Mouse (Mus musculus) cerebellum, adult 9-10 months (tissue): ENCODE measurements around the gene Rsph1.
"Not testable (repeated sequence)": the region's sequence is repeated elsewhere in the genome, so short reads cannot be mapped to it uniquely, and the experiment has no call there.

Experiments
- DNase-seq: peaks from one replicate; pipeline ENCODE4 v3.0.0; 2022

The Rsph1 gene

GRCm38 (mm10) chr17:31273631-31274030 is 3.6 kb downstream of the Rsph1 start:
- DNase-seq, result no peak

GRCm38 (mm10) chr17:31272416-31273165 is 4.6 kb downstream of the Rsph1 start:
- DNase-seq, result no peak

GRCm38 (mm10) chr17:31271136-31271851 is 5.9 kb downstream of the Rsph1 start:
- DNase-seq, result no peak

- not testable (repeated sequence) for DNase-seq
Observed at GRCm38 (mm10) chr17:31270736-31271135, 6.4 kb downstream of the Rsph1 start.

GRCm38 (mm10) chr17:31270246-31270645 is 6.9 kb downstream of the Rsph1 start:
- no peak for DNase-seq

GRCm38 (mm10) chr17:31269761-31270160 is 7.4 kb downstream of the Rsph1 start:
- no peak for DNase-seq

- no peak for DNase-seq
Observed at GRCm38 (mm10) chr17:31268016-31268415, 9.2 kb downstream of the Rsph1 start.

GRCm38 (mm10) chr17:31267603-31268002 is 9.6 kb downstream of the Rsph1 start:
- DNase-seq, result no peak

- DNase-seq, result no peak
Observed at GRCm38 (mm10) chr17:31267138-31267537, 10.0 kb downstream of the Rsph1 start.

GRCm38 (mm10) chr17:31266321-31266950 is 10.7 kb downstream of the Rsph1 start:
- DNase-seq, result no peak

- DNase-seq, result no peak
Observed at GRCm38 (mm10) chr17:31265831-31266230, 11.4 kb downstream of the Rsph1 start.

GRCm38 (mm10) chr17:31265171-31265572 is 12.0 kb downstream of the Rsph1 start:
- DNase-seq, result no peak

GRCm38 (mm10) chr17:31264372-31264771 is 12.8 kb downstream of the Rsph1 start:
- no peak for DNase-seq

GRCm38 (mm10) chr17:31263770-31264169 is 13.4 kb downstream of the Rsph1 start:
- DNase-seq, result no peak

- no peak for DNase-seq
Observed at GRCm38 (mm10) chr17:31262715-31263114, 14.5 kb downstream of the Rsph1 start.

GRCm38 (mm10) chr17:31261352-31261751 is 15.8 kb downstream of the Rsph1 start:
- no peak for DNase-seq

GRCm38 (mm10) chr17:31260430-31260829 is 16.8 kb downstream of the Rsph1 start:
- no peak for DNase-seq

- DNase-seq, result no peak
Observed at GRCm38 (mm10) chr17:31259825-31260224, 17.4 kb downstream of the Rsph1 start.

GRCm38 (mm10) chr17:31259145-31259544 is 18.0 kb downstream of the Rsph1 start:
- DNase-seq, result no peak

GRCm38 (mm10) chr17:31258310-31258865 is 18.8 kb downstream of the Rsph1 start:
- DNase-seq, result no peak

GRCm38 (mm10) chr17:31257898-31258297 is 19.3 kb downstream of the Rsph1 start:
- DNase-seq, result no peak

GRCm38 (mm10) chr17:31257149-31257548 is 20.0 kb downstream of the Rsph1 start:
- no peak for DNase-seq

GRCm38 (mm10) chr17:31254463-31254931 is 22.7 kb downstream of the Rsph1 start:
- peak; percentile 96 for DNase-seq
